Mouse (Mus musculus) megakaryocyte-erythroid progenitor cell, adult 5-6 weeks (primary cell): ENCODE results near the gene Ppfibp1. TPM values are rescaled to one million over a fixed set of nuclear protein-coding genes. Genes with fewer than 3 reads are reported as not detected.

Experiments used
- ATAC-seq: replicated peaks from 2 replicates; pipeline ENCODE4 v1.8.0; 2016; ENCODE audit warnings: mild to moderate bottlenecking, inconsistent platforms; ENCODE audit not compliant: severe bottlenecking, poor library complexity, low FRiP score, low TSS enrichment
- total RNA-seq, 2 experiments: library from RNA; stranded (forward) in 1 of 2; stranded (reverse) in 1 of 2; fragments of 200-1000, 215-1000 nt in 1 of 2; fragments of >200 nt in 1 of 2; fragmentation: Nextera tagmentation in 1 of 2; gene quantifications; 2 replicates each; pipeline ENCODE4 v1.2.3; 2014 to 2017

The Ppfibp1 gene
- total RNA-seq, 2 experiments from 2014 or later, result 1.2 to 6.1 TPM

DNA sequence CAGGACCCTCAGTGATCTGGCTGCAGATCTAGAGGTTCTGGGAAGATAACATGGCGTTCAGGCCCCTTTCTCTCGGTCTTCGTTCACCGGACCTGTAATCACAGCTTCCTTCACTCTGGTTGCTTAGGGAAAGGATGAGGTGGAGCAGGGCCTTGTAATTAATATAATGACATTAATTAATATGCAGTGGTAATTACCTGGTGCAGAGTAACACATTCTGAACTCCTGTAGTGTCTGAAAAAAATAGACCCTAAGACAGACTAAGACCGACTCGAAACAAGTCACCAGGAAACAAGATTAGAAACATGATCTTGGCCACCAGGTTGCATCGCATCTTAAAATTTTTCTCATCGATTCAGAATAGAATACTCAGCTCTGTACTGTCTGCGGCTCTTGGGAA lies 8.4 kb upstream of the Ppfibp1 start:
- no peak for ATAC-seq

DNA sequence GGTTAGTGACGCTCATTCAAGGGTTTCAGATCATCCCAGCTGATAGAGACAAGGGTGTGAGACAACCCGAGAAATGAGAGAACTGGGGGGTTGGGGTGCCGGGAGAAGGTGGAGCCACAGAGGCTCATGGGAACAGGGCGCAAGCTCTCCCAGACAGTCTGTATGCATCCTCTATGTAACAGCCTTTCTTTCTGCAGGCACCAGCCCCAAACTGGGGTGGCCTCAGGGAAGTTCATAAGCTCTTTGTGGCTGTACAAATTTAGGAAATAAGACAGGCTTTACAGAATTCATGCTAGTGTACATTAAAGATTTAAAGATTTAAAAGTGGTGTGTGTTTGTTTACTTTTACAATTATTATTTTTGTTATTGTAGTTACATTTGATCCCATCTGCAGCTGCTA lies 8.0 kb upstream of the Ppfibp1 start:
- ATAC-seq, result no peak

GRCm38 (mm10) chr6:146881896-146882770 lies 6.2 kb upstream of the Ppfibp1 start:
- no peak for ATAC-seq

GRCm38 (mm10) chr6:146883426-146883825 lies 4.9 kb upstream of the Ppfibp1 start:
- ATAC-seq, result no peak

- no peak for ATAC-seq
These were observed 4.1 kb upstream of the Ppfibp1 start for GRCm38 (mm10) chr6:146884171-146884570.

DNA sequence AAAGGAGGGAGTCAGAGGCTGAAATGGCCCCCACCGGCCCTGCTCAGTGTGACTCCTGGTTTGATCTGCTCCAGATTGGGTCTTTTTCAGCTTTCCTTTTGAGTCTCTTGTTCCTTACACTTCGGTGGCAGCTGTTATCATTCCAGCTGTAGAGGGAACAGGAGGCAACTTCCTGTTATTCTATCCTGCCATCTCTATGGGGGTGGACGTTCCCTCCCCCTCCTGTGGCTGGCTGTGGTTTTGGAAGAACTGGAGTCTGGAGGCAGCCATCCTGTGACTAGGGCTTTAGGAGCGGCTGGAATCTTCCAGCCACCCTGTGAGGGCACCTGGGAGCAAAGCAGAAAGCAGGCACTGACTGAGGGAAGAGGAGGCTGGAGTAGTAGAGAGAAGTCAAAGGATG lies 3.4 kb upstream of the Ppfibp1 start:
- ATAC-seq, result no peak

- peak; percentile 9; the same call in 1 of the 2 replicates for ATAC-seq
These were observed 588 bp downstream of the Ppfibp1 start for GRCm38 (mm10) chr6:146888660-146889490.

- no peak for ATAC-seq
These were observed 1.9 kb downstream of the Ppfibp1 start for GRCm38 (mm10) chr6:146890215-146890614.

DNA sequence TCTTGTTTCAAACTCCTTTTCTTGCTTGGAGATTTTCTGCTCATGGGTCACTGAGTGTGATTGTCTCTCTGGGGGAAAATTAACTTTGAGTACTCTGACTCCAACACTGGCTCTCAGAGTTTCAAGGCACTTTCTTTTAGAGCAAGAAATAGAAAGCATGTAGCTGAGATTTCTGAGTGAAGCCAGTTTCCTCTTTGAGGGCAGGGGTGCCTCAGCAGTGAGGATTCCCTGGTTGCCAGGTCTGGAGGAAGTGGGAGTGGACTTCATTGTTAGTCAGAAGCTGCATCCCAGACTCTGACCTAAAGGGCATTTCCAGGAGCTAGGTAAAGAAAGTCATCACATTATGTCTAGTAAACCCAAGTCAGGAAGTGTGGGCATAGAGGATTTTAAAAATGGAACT lies 2.3 kb downstream of the Ppfibp1 start:
- no peak for ATAC-seq

DNA sequence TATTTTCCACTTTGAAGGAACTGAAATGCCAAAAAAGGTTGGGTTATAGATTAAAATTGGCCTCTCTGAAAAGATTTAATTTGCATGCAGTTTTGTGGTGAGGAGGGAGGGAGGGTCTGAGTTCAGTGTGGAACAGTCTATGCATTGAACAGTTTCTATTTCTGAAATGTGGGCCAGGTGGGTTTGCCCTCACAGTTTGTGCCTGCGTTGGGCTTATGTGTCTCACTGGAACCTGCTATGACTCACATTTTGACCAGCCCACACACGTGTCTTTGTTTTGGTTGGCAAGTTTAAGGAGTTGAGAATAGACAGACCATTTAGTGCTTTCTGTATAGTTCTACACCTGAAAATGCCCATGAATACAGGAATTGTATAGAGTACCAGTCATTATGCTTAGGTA lies 5.6 kb downstream of the Ppfibp1 start:
- ATAC-seq, result no peak

DNA sequence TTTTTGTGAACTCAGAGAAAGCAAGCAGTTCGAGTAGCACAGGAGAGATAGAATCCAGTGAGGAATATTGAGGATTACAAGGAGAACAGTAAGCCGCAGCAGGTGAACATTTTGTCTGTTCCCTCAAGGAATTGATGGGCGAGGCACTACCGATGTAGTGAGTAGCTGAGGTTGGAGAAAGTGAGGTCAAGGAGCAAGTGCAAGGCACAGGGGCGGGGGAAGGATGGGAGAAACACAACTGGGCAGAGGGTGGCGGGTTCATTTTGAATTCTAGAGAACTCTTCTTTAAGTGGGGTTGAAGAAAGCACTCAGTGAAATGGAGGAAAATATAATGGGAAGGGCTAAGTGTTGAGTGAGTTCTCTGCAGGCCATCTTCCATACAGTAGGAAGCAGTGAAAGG lies 10.4 kb downstream of the Ppfibp1 start:
- no peak for ATAC-seq

DNA sequence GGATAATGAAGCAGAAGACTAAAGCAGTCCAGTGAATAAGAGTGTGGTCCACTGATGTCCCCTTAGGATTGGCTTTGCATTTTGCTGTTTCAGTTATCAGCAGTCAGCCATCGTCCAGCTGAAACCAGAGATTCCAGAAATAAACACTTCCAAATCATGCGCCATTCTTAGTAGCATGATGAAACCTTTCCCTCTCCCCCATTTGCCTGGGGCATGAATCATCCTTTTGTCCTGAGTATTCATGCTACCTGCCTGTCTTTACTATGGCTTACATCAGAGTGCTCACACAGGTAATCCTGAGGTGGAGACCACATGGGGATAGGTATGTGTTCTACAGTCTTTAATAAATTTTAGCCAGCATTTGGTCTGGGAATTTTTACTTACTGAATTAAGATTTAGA lies 11.4 kb downstream of the Ppfibp1 start:
- no peak for ATAC-seq

DNA sequence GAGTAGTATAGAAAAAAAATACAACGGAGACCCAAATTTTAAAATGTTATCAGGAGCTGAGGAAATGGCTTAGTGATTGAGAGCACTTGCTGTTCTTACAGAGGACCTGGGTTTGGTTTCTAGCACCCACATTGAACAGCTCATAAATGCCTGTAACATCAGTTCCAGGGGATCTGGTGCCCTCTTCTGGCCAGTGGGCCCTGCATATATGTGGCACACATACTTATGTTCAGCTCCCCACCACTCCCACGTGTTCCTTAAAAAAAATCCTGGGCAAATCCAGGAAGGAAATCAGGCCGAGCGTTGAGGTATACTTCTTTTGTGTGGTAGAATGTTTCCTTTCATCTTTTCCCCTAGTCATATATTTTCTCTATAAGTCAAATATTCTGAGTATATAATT lies 13.6 kb downstream of the Ppfibp1 start:
- ATAC-seq, result no peak

- no peak for ATAC-seq
These were observed 15.3 kb downstream of the Ppfibp1 start for GRCm38 (mm10) chr6:146903632-146904031.

- no peak for ATAC-seq
These were observed 16.4 kb downstream of the Ppfibp1 start for GRCm38 (mm10) chr6:146904707-146905106.

DNA sequence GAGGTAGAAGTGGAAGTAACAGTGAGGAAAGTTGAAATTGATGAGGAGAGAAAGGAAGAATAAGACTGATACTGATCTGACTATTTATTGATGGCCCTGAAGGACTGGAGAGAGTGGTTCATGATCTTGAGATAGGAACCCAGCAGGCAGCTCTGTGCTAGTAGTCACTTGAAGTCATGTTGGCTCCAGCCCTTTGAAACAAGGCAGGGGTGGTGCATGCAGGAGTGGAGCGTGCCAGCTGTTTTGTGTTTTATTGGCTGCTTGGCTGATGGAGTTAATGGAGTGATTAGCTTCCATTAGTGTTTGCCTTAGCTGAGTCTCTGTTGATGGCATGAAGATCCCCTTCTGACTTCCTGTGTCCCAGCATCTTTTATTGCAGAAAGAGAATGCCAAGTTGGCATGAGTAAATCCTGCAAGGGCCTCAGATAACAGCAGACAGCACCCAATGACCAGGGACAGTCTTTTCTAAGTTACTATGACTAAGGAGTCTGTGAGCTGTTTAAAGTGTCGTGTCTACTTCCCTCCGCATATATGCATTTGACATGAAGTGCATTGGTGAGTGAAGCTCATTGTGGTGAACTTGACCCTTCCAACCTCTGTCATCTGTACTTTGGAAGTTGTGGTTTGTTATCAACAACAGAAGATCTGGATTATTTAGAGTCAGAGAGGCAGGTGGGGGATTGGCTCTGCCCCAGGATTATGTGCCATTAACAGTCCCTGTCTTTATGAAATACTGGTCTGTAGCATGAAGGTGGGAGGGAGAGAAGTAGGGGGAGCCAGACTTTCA lies 17.9 kb downstream of the Ppfibp1 start:
- ATAC-seq, result no peak

DNA sequence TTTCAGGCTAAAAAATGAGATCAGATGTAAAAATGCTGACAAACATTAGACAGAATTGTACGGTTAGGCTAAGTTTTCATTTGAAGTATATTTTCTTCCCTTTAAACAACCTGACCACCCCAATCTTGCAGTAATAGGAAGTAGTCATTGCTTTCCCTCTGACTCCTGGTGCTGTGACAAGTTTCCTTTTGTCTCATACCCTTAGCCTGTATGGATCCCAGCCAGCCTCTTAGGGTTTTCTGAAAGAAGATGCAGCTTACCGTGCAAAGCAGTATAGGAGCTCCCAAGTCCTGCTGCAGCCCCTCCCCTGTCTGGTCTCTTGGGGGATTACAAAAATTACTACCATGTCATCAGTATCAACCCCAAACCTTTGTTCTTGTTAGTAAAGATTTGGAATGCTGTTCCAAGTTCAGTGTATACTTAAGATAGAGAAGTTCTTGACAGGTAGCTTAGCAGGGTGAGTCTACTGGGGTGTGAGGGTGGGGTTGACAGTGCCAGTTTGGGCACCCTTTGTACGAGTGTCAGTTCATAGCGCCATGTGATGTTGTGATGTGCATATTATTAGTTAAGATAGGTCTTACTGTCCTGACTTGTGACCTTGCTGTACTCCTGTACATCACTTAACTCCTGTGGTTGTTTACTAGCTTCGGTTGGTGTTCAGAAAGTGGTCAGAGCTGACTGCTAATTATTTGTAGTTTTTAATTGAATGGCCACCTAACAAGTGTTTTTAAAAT lies 18.9 kb downstream of the Ppfibp1 start:
- no peak for ATAC-seq

GRCm38 (mm10) chr6:146907795-146908190 lies 19.5 kb downstream of the Ppfibp1 start:
- ATAC-seq, result no peak

DNA sequence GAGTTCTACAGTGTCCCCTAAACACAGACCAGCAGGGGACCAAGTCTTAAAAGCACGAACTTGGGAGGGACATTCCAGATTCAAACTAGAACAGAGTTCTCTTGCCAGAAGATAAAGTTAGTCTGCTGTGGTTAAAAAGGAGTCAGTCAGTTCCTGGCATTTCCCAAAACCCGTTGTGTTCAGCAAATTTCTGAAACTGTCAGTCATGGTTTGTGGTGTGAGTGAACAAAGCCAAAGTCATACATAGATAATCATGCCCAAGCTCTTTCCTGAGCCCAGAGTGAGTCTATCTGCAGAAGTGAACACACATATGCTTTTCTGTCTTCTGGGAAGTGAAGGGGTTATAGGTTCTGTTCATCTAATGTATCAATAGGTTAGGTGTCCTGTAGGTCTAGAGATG lies 20.5 kb downstream of the Ppfibp1 start:
- peak; percentile 38; the same call in 1 of the 2 replicates for ATAC-seq
